Mouse (Mus musculus): ENCODE measurements around the gene Tfip11. TPM values are rescaled to one million over a fixed set of nuclear protein-coding genes. Genes with fewer than 3 reads are reported as not detected.
A peak's percentile ranks its signal among the peaks of the same experiment; 100 is the strongest.

Tfip11 gene
- polyA plus RNA-seq, 1 experiment from 2014 or later = 21.6 TPM

- ATAC-seq (ENCODE audit: insufficient number of reproducible peaks, low FRiP score) = no peak
- peaks cover 6% of the 10 kb centered on the region for H3K27me3 ChIP-seq (replicated peaks)
- 84% methylated on average over 12 of the region's 12 CpGs for WGBS
Measured at GRCm38 (mm10) chr5:112367929-112368328, 41.8 kb downstream of the Tfip11 start.

GRCm38 (mm10) chr5:112368666-112369065 is 42.5 kb downstream of the Tfip11 start:
- 86% methylated on average over 10 of the region's 10 CpGs for WGBS
- H3K9ac ChIP-seq = no peak overlapping the region
- no peak overlapping the region for H3K27ac ChIP-seq (ENCODE audit: poor library complexity, severe bottlenecking)
- H3K4me1 ChIP-seq (replicated peaks) = no peaks in the 10 kb centered on the region
- no peak overlapping the region for H3K4me2 ChIP-seq
- H3K9me3 ChIP-seq (replicated peaks) = no peaks in the 10 kb centered on the region
- no peak for ATAC-seq (ENCODE audit: insufficient number of reproducible peaks, low FRiP score)
- peaks cover 6% of the 10 kb centered on the region for H3K27me3 ChIP-seq (replicated peaks)
- peaks cover 85% of the 10 kb centered on the region for H3K36me3 ChIP-seq
- H3K4me3 ChIP-seq = no peak overlapping the region

More at GRCm38 (mm10) chr5:112367929-112368328, 41.8 kb downstream of the Tfip11 start:
- Histone ChIP-seq H3K9ac (no peak overlapping the region), H3K4me2 (no peak overlapping the region), H3K36me3 (peaks cover 86% of the 10 kb centered on the region), H3K4me3 (no peak overlapping the region), H3K4me1 (replicated peaks) (no peaks in the 10 kb centered on the region), H3K27ac (ENCODE audit: poor library complexity, severe bottlenecking) (no peak overlapping the region), H3K9me3 (replicated peaks) (no peaks in the 10 kb centered on the region)

GRCm38 (mm10) chr5:112369326-112369725 is 43.2 kb downstream of the Tfip11 start:
- WGBS = 91% methylated on average over 13 of the region's 13 CpGs
- Histone ChIP-seq H3K27ac (ENCODE audit: poor library complexity, severe bottlenecking) (no peak overlapping the region), H3K4me1 (replicated peaks) (no peaks in the 10 kb centered on the region), H3K4me3 (no peak overlapping the region), H3K4me2 (no peak overlapping the region), H3K9ac (no peak overlapping the region), H3K36me3 (peaks cover 85% of the 10 kb centered on the region), H3K27me3 (replicated peaks) (peaks cover 6% of the 10 kb centered on the region), H3K9me3 (replicated peaks) (no peaks in the 10 kb centered on the region)
- ATAC-seq (ENCODE audit: insufficient number of reproducible peaks, low FRiP score) = no peak

GRCm38 (mm10) chr5:112370236-112370813 is 44.2 kb downstream of the Tfip11 start:
- no peak overlapping the region for H3K9ac ChIP-seq
- no peaks in the 10 kb centered on the region for H3K4me1 ChIP-seq (replicated peaks)
- peaks cover 6% of the 10 kb centered on the region; the same call in 1 of the 2 replicates for H3K27me3 ChIP-seq (replicated peaks)
- no peak overlapping the region for H3K4me2 ChIP-seq
- ATAC-seq (ENCODE audit: insufficient number of reproducible peaks, low FRiP score) = no peak
- 90% methylated on average over 12 of the region's 12 CpGs for WGBS
- H3K9me3 ChIP-seq (replicated peaks) = no peaks in the 10 kb centered on the region
- H3K27ac ChIP-seq (ENCODE audit: poor library complexity, severe bottlenecking) = no peak overlapping the region
- H3K36me3 ChIP-seq = peaks cover 85% of the 10 kb centered on the region
- H3K4me3 ChIP-seq = no peak overlapping the region

- no peaks in the 10 kb centered on the region for H3K9me3 ChIP-seq (replicated peaks)
- no peak overlapping the region for H3K4me3 ChIP-seq
- H3K27ac ChIP-seq (ENCODE audit: poor library complexity, severe bottlenecking) = no peak overlapping the region
- ATAC-seq (ENCODE audit: insufficient number of reproducible peaks, low FRiP score) = no peak
- 74% methylated on average over 7 of the region's 7 CpGs for WGBS
- no peaks in the 10 kb centered on the region for H3K4me1 ChIP-seq (replicated peaks)
- no peak overlapping the region for H3K9ac ChIP-seq
- no peak overlapping the region for H3K4me2 ChIP-seq
- peaks cover 4% of the 10 kb centered on the region; the same call in 1 of the 2 replicates for H3K27me3 ChIP-seq (replicated peaks)
- H3K36me3 ChIP-seq = peaks cover 82% of the 10 kb centered on the region
Measured at GRCm38 (mm10) chr5:112371933-112372332, 45.8 kb downstream of the Tfip11 start.

GRCm38 (mm10) chr5:112376111-112376510 is 50.0 kb downstream of the Tfip11 start:
- Histone ChIP-seq H3K4me1 (replicated peaks) (peaks cover under 1% of the 10 kb centered on the region; the same call in 1 of the 2 replicates), H3K4me2 (no peak overlapping the region), H3K27ac (ENCODE audit: poor library complexity, severe bottlenecking) (no peak overlapping the region), H3K27me3 (replicated peaks) (no peaks in the 10 kb centered on the region), H3K9ac (no peak overlapping the region), H3K9me3 (replicated peaks) (no peaks in the 10 kb centered on the region), H3K4me3 (no peak overlapping the region), H3K36me3 (peaks cover 59% of the 10 kb centered on the region)
- WGBS = 82% methylated on average over 4 of the region's 4 CpGs
- peak; percentile 12; the same call in 1 of the 2 replicates for ATAC-seq (ENCODE audit: insufficient number of reproducible peaks, low FRiP score)

- ATAC-seq (ENCODE audit: insufficient number of reproducible peaks, low FRiP score) = no peak
- Histone ChIP-seq H3K4me2 (no peak overlapping the region), H3K9me3 (replicated peaks) (no peaks in the 10 kb centered on the region), H3K4me3 (no peak overlapping the region), H3K4me1 (replicated peaks) (peaks cover 5% of the 10 kb centered on the region; the same call in 1 of the 2 replicates), H3K36me3 (peaks cover 48% of the 10 kb centered on the region), H3K9ac (no peak overlapping the region), H3K27me3 (replicated peaks) (0 out of 2 replicates have a peak, but pooled peaks cover 7% of the 10 kb centered on the region), H3K27ac (ENCODE audit: poor library complexity, severe bottlenecking) (no peak overlapping the region)
- WGBS = 83% methylated on average over 1 of the region's 1 CpGs
Measured at GRCm38 (mm10) chr5:112377380-112377779, 51.2 kb downstream of the Tfip11 start.

GRCm38 (mm10) chr5:112378716-112379115 is 52.6 kb downstream of the Tfip11 start:
- ATAC-seq (ENCODE audit: insufficient number of reproducible peaks, low FRiP score) = no peak
- Histone ChIP-seq H3K27ac (ENCODE audit: poor library complexity, severe bottlenecking) (no peak overlapping the region), H3K4me3 (no peak overlapping the region), H3K9me3 (replicated peaks) (no peaks in the 10 kb centered on the region), H3K27me3 (replicated peaks) (0 out of 2 replicates have a peak, but pooled peaks cover 8% of the 10 kb centered on the region), H3K4me2 (no peak overlapping the region), H3K9ac (no peak overlapping the region), H3K4me1 (replicated peaks) (peaks cover 5% of the 10 kb centered on the region; the same call in 1 of the 2 replicates), H3K36me3 (peaks cover 38% of the 10 kb centered on the region)
- WGBS = 80% methylated on average over 6 of the region's 6 CpGs

- no peaks in the 10 kb centered on the region for H3K9me3 ChIP-seq (replicated peaks)
- no peak overlapping the region for H3K4me3 ChIP-seq
- peaks cover 14% of the 10 kb centered on the region; the same call in 1 of the 2 replicates for H3K27me3 ChIP-seq (replicated peaks)
- no peak overlapping the region for H3K4me2 ChIP-seq
- peaks cover 15% of the 10 kb centered on the region for H3K36me3 ChIP-seq
- no peak for ATAC-seq (ENCODE audit: insufficient number of reproducible peaks, low FRiP score)
- H3K27ac ChIP-seq (ENCODE audit: poor library complexity, severe bottlenecking) = no peak overlapping the region
- peaks cover 5% of the 10 kb centered on the region; the same call in 1 of the 2 replicates for H3K4me1 ChIP-seq (replicated peaks)
- H3K9ac ChIP-seq = no peak overlapping the region
- WGBS = 62% methylated on average over 11 of the region's 11 CpGs
Measured at GRCm38 (mm10) chr5:112381154-112381553, 55.0 kb downstream of the Tfip11 start.

- no peaks in the 10 kb centered on the region for H3K9me3 ChIP-seq (replicated peaks)
- no peak overlapping the region for H3K4me3 ChIP-seq
- H3K36me3 ChIP-seq = peaks cover 13% of the 10 kb centered on the region
- peaks cover 16% of the 10 kb centered on the region; the same call in 1 of the 2 replicates for H3K27me3 ChIP-seq (replicated peaks)
- WGBS = 79% methylated on average over 9 of the region's 9 CpGs
- H3K9ac ChIP-seq = no peak overlapping the region
- ATAC-seq (ENCODE audit: insufficient number of reproducible peaks, low FRiP score) = no peak
- peaks cover 5% of the 10 kb centered on the region; the same call in 1 of the 2 replicates for H3K4me1 ChIP-seq (replicated peaks)
- H3K27ac ChIP-seq (ENCODE audit: poor library complexity, severe bottlenecking) = no peak overlapping the region
- no peak overlapping the region for H3K4me2 ChIP-seq
Measured at GRCm38 (mm10) chr5:112382042-112382441, 55.9 kb downstream of the Tfip11 start.

GRCm38 (mm10) chr5:112382641-112383330 is 56.6 kb downstream of the Tfip11 start:
- Histone ChIP-seq H3K27me3 (replicated peaks) (peaks cover 22% of the 10 kb centered on the region; the same call in 1 of the 2 replicates), H3K4me2 (no peak overlapping the region), H3K4me1 (replicated peaks) (peaks cover 5% of the 10 kb centered on the region; the same call in 1 of the 2 replicates), H3K27ac (ENCODE audit: poor library complexity, severe bottlenecking) (no peak overlapping the region), H3K36me3 (peaks cover 13% of the 10 kb centered on the region), H3K9me3 (replicated peaks) (no peaks in the 10 kb centered on the region), H3K9ac (no peak overlapping the region), H3K4me3 (no peak overlapping the region)
- WGBS = 64% methylated on average over 17 of the region's 17 CpGs
- no peak for ATAC-seq (ENCODE audit: insufficient number of reproducible peaks, low FRiP score)
